Mouse (Mus musculus): ENCODE measurements around the gene Stxbp6. TPM values are rescaled to one million over a fixed set of nuclear protein-coding genes. Genes with fewer than 3 reads are reported as not detected.

Stxbp6 gene
- total and polyA plus RNA-seq, 3 experiments: not detected

GRCm38 (mm10) chr12:44939106-44939505 is 135.4 kb downstream of the Stxbp6 start:
- no peaks in the 10 kb centered on the region for H3K36me3 ChIP-seq (replicated peaks in 1 of 2; ENCODE audit: control insufficient read depth in 1 of 2, insufficient read depth in 1 of 2, low read length in 1 of 2)
- H3K4me3 ChIP-seq (replicated peaks in 1 of 3; ENCODE audit: low read depth in 2 of 3, low read length in 2 of 3, poor library complexity in 1 of 3): no peak overlapping the region
- dilution Hi-C loops (cut with MboI; ENCODE audit: extremely low pct_ligation_motif_present, extremely low pct_unique_long_range_greater_than_20kb, low sequenced_read_pairs): no loop called here
- no peaks in the 10 kb centered on the region for H3K79me2 ChIP-seq (replicated peaks; ENCODE audit: control insufficient read depth, extremely low read depth, insufficient read depth, poor library complexity, severe bottlenecking)
- no peak for DNase-seq (ENCODE audit: extremely low read depth)
- H3K4me1 ChIP-seq (ENCODE audit: control insufficient read depth in 1 of 2, insufficient read depth in 2 of 2): no peaks in the 10 kb centered on the region
- in situ Hi-C loops (cut with MboI; ENCODE audit: low pct_ligation_motif_present, low pct_unique_long_range_greater_than_20kb, low sequenced_read_pairs): no loop called here
- peaks cover 46% of the 10 kb centered on the region for H3K9me3 ChIP-seq (replicated peaks; ENCODE audit: low read length)
- H3K4me2 ChIP-seq (ENCODE audit: insufficient read depth, low read depth, poor library complexity, severe bottlenecking): no peak overlapping the region
- TF ChIP-seq ELF1 (IDR thresholded peaks at IDR 0.05; ENCODE audit: low read depth, low read length) (no peak), MEF2A (IDR thresholded peaks at IDR 0.05; ENCODE audit: borderline replicate concordance, low read depth, low read length) (no peak), EP300 (IDR thresholded peaks at IDR 0.05; ENCODE audit: low read length) (no peak), ZC3H11A (IDR thresholded peaks at IDR 0.05; ENCODE audit: low read depth, low read length) (no peak), MYC (IDR thresholded peaks at IDR 0.05; ENCODE audit: low read depth, low read length) (no peak), JUN (IDR thresholded peaks at IDR 0.05; ENCODE audit: insufficient read depth, low read depth, low read length) (no peak), POLR2A (IDR thresholded peaks at IDR 0.05; ENCODE audit: low read depth, low read length) (no peak)
- H3K27ac ChIP-seq (ENCODE audit: insufficient read depth, low read depth): no peak overlapping the region
- no peak overlapping the region for H3K9ac ChIP-seq (ENCODE audit: insufficient read depth, low read depth)
- no peaks in the 10 kb centered on the region for H3K27me3 ChIP-seq (replicated peaks)

DNA sequence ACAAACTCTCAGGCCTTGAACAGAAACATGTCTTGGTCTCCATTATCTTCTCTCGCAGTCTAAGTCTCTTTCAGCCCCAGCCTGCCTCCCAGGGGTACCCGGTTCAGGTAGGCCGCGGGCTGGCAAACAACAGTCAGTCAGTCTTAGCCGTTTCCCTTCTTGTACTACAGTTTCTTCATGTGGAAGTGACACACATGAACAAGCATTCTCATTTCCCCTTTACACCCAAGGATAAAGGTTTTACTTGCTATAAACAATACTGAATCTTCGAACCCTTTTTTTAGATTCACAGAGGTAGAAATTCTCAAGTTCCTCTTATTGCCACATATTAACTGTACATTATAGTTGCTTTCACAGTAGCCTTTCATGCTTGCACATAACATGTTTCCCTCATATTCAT is 141.6 kb downstream of the Stxbp6 start:
- no peak for TF ChIP-seq USF1 (IDR thresholded peaks at IDR 0.05; ENCODE audit: low read depth, low read length)
- no peak for TF ChIP-seq MAX (IDR thresholded peaks at IDR 0.05; ENCODE audit: low read length)
- TF ChIP-seq HCFC1 (IDR thresholded peaks at IDR 0.05; ENCODE audit: low read depth, low read length): no peak
- TF ChIP-seq CHD2 (IDR thresholded peaks at IDR 0.05; ENCODE audit: low read length): no peak
- TF ChIP-seq KAT2A (IDR thresholded peaks at IDR 0.05; ENCODE audit: insufficient replicate concordance, low read length): no peak
- Histone ChIP-seq H3K36me3 (replicated peaks in 1 of 2; ENCODE audit: control insufficient read depth in 1 of 2, insufficient read depth in 1 of 2, low read length in 1 of 2) (no peaks in the 10 kb centered on the region), H3K4me2 (ENCODE audit: insufficient read depth, low read depth, poor library complexity, severe bottlenecking) (no peak overlapping the region), H3K4me1 (ENCODE audit: control insufficient read depth in 1 of 2, insufficient read depth in 2 of 2) (no peaks in the 10 kb centered on the region), H3K9me3 (replicated peaks; ENCODE audit: low read length) (peaks cover 56% of the 10 kb centered on the region), H3K9ac (ENCODE audit: insufficient read depth, low read depth) (no peak overlapping the region), H3K27me3 (replicated peaks) (no peaks in the 10 kb centered on the region), H3K27ac (ENCODE audit: insufficient read depth, low read depth) (no peak overlapping the region), H3K79me2 (replicated peaks; ENCODE audit: control insufficient read depth, extremely low read depth, insufficient read depth, poor library complexity, severe bottlenecking) (no peaks in the 10 kb centered on the region), H3K4me3 (replicated peaks in 1 of 3; ENCODE audit: low read depth in 2 of 3, low read length in 2 of 3, poor library complexity in 1 of 3) (no peak overlapping the region)
- no peak for DNase-seq (ENCODE audit: extremely low read depth)
- in situ Hi-C loops (cut with MboI; ENCODE audit: low pct_ligation_motif_present, low pct_unique_long_range_greater_than_20kb, low sequenced_read_pairs) (no loop called here), dilution Hi-C loops (cut with MboI; ENCODE audit: extremely low pct_ligation_motif_present, extremely low pct_unique_long_range_greater_than_20kb, low sequenced_read_pairs) (no loop called here)

- no peak for DNase-seq (ENCODE audit: extremely low read depth)
- Histone ChIP-seq H3K4me1 (ENCODE audit: control insufficient read depth in 1 of 2, insufficient read depth in 2 of 2) (no peaks in the 10 kb centered on the region), H3K4me2 (ENCODE audit: insufficient read depth, low read depth, poor library complexity, severe bottlenecking) (no peak overlapping the region), H3K79me2 (replicated peaks; ENCODE audit: control insufficient read depth, extremely low read depth, insufficient read depth, poor library complexity, severe bottlenecking) (no peaks in the 10 kb centered on the region), H3K27me3 (replicated peaks) (no peaks in the 10 kb centered on the region), H3K27ac (ENCODE audit: insufficient read depth, low read depth) (no peak overlapping the region), H3K9ac (ENCODE audit: insufficient read depth, low read depth) (no peak overlapping the region), H3K4me3 (replicated peaks in 1 of 3; ENCODE audit: low read depth in 2 of 3, low read length in 2 of 3, poor library complexity in 1 of 3) (no peak overlapping the region), H3K9me3 (replicated peaks; ENCODE audit: low read length) (peaks cover 55% of the 10 kb centered on the region), H3K36me3 (replicated peaks in 1 of 2; ENCODE audit: control insufficient read depth in 1 of 2, insufficient read depth in 1 of 2, low read length in 1 of 2) (no peaks in the 10 kb centered on the region)
- TF ChIP-seq TBP (conservative IDR thresholded peaks at IDR 0.05; ENCODE audit: low read depth, low read length): no peak
- TF ChIP-seq MAX (IDR thresholded peaks at IDR 0.05; ENCODE audit: low read length): no peak
- no peak for TF ChIP-seq IRF4 (IDR thresholded peaks at IDR 0.05; ENCODE audit: low read depth, low read length)
- no peak for TF ChIP-seq PAX5 (IDR thresholded peaks at IDR 0.05; ENCODE audit: low read length)
- TF ChIP-seq USF2 (conservative IDR thresholded peaks at IDR 0.05; ENCODE audit: low read depth, low read length): no peak
- TF ChIP-seq ZKSCAN1 (IDR thresholded peaks at IDR 0.05; ENCODE audit: borderline replicate concordance, low read depth, low read length): no peak
- TF ChIP-seq ETS1 (conservative IDR thresholded peaks at IDR 0.05; ENCODE audit: low read depth, low read length): no peak
- no peak for TF ChIP-seq CHD1 (IDR thresholded peaks at IDR 0.05; ENCODE audit: low read depth, low read length)
- TF ChIP-seq ZC3H11A (IDR thresholded peaks at IDR 0.05; ENCODE audit: low read depth, low read length): no peak
- TF ChIP-seq MAFK (IDR thresholded peaks at IDR 0.05; ENCODE audit: insufficient replicate concordance, low read length): no peak
- no peak for TF ChIP-seq SIN3A (IDR thresholded peaks at IDR 0.05; ENCODE audit: low read length)
- no peak for TF ChIP-seq SMC3 (IDR thresholded peaks at IDR 0.05; ENCODE audit: low read depth, low read length)
- dilution Hi-C loops (cut with MboI; ENCODE audit: extremely low pct_ligation_motif_present, extremely low pct_unique_long_range_greater_than_20kb, low sequenced_read_pairs): no loop called here
- in situ Hi-C loops (cut with MboI; ENCODE audit: low pct_ligation_motif_present, low pct_unique_long_range_greater_than_20kb, low sequenced_read_pairs): no loop called here
Observed at GRCm38 (mm10) chr12:44931716-44932115, 142.8 kb downstream of the Stxbp6 start.

All from CH12.LX (cell line).